Mouse (Mus musculus) retina, adult 2 months (tissue): Measurements from ENCODE around the gene Galnt17.

ENCODE experiments used
- DNase-seq: peaks from one replicate; pipeline ENCODE4 v3.0.0-alpha.2; 2012; ENCODE audit warnings: low read depth, low spot score

The Galnt17 gene

DNA sequence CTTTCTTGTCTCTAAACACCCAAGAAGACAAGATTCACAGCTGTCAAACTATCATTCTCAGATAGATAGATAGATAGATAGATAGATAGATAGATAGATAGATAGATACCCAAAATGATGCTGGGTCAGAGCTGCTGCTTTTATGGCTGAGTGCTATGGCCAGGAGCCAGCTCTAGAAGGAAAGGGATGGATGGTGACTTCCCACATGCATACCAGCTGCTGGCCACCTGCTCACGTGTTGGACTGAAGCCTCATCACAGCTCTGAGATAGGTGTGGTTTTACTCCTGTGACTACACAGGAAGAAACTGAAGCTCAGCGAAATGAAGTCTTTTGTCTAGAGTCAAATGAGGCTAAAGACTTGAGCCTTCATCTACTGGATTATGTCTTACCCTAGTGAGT, 482.5 kb downstream of the Galnt17 start:
- no peak for DNase-seq
